Mouse (Mus musculus): Measurements from ENCODE around the gene Mboat1. TPM values are rescaled to one million over a fixed set of nuclear protein-coding genes. Genes with fewer than 3 reads are reported as not detected.
A peak's percentile ranks its signal among the peaks of the same experiment; 100 is the strongest.

Mboat1 gene
- 2.2 and 2.3 TPM in 2 replicates for polyA plus RNA-seq (2014; fragmentation: Nextera tagmentation; extraction: Ambion mirVana)

GRCm38 (mm10) chr13:30136243-30136922 lies at the start of gene Mboat1:
TSS of gene Mboat1 (plus strand) at chr13:30136489.
- Histone ChIP-seq H3K4me1 (ENCODE audit: control insufficient read depth, insufficient read depth, low read length) (no peaks in the 10 kb centered on the region), H3K4me2 (ENCODE audit: low read length) (peak within 1 kb of the TSS; percentile 86)
- DNase-seq (ENCODE audit: low spot score), result peak; percentile 65

DNA sequence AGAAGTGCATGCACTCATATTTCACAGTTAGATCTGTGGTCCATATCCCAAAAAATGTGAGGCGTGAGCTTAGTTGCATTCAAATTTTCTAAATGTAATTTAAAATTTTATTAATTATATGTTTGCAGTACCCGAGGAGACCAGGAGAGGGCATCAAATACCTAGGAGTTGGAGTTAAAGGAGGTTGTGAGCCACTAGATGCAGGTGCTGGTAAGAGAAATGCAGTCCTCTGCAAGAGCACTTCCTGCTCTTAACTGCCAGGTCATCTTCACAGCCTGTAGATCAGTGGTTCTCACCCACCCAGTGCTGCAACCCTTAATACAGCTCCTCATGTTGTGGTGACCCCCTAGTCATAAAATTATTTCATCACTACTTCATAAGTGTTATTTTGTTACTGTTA lies 43.2 kb upstream of the Mboat1 start:
- H3K4me3 ChIP-seq (ENCODE audit: low read depth, low read length), result no peak overlapping the region
- ATAC-seq (no peak), DNase-seq (ENCODE audit: low spot score) (no peak)
- H3K9me3 ChIP-seq (replicated peaks; ENCODE audit: control insufficient read depth, low read length), result no peaks in the 10 kb centered on the region
- H3K36me3 ChIP-seq (ENCODE audit: control insufficient read depth, insufficient read depth, low read length), result no peaks in the 10 kb centered on the region
- no peaks in the 10 kb centered on the region for H3K4me1 ChIP-seq (ENCODE audit: control insufficient read depth, insufficient read depth, low read length)
- WGBS, result 39% methylated on average over 2 of the region's 2 CpGs
- no peak overlapping the region for H3K9ac ChIP-seq (ENCODE audit: low read length)
- H3K27ac ChIP-seq (ENCODE audit: low read depth, low read length), result no peak overlapping the region
- no peak overlapping the region for H3K4me2 ChIP-seq (ENCODE audit: low read length)
- H3K27me3 ChIP-seq (replicated peaks; ENCODE audit: control insufficient read depth, insufficient read depth, low read length), result no peaks in the 10 kb centered on the region

More at GRCm38 (mm10) chr13:30136243-30136922, at the start of gene Mboat1:
- peak; percentile 98 for ATAC-seq
- WGBS, result 0% methylated on average over 48 of the region's 55 CpGs
- no peak within 1 kb of the TSS for H3K27ac ChIP-seq (ENCODE audit: low read depth, low read length)
- H3K9me3 ChIP-seq (replicated peaks; ENCODE audit: control insufficient read depth, low read length), result no peaks in the 10 kb centered on the region
- H3K36me3 ChIP-seq (ENCODE audit: control insufficient read depth, insufficient read depth, low read length), result no peaks in the 10 kb centered on the region
- 0 out of 2 replicates have a peak, but pooled peaks cover 9% of the 10 kb centered on the region for H3K27me3 ChIP-seq (replicated peaks; ENCODE audit: control insufficient read depth, insufficient read depth, low read length)
- H3K9ac ChIP-seq (ENCODE audit: low read length), result peak within 1 kb of the TSS; percentile 79
- H3K4me3 ChIP-seq (ENCODE audit: low read depth, low read length), result peak within 1 kb of the TSS; percentile 67

DNA sequence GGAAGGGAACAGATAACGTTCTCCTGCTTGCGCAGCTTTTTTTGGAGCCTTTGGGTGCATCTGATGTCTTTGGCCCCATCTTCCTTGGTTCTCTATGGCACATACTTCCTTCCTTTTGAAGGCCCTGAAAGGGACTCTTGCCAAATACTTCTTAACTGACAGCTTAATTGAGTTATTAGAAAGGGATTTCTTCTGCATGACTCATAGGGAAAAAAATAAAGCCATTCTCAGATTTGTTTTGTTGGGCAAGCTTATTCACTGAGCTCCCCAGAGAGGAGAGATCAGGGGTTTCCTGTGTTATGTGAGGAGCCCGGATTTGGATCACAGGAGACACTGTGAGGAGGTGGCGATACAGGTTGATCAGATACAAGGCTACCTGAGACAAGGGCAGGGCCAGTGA lies 40.4 kb upstream of the Mboat1 start:
- no peaks in the 10 kb centered on the region for H3K4me1 ChIP-seq (ENCODE audit: control insufficient read depth, insufficient read depth, low read length)
- no peak overlapping the region for H3K4me2 ChIP-seq (ENCODE audit: low read length)
- no peaks in the 10 kb centered on the region for H3K36me3 ChIP-seq (ENCODE audit: control insufficient read depth, insufficient read depth, low read length)
- H3K9me3 ChIP-seq (replicated peaks; ENCODE audit: control insufficient read depth, low read length), result no peaks in the 10 kb centered on the region
- H3K4me3 ChIP-seq (ENCODE audit: low read depth, low read length), result no peak overlapping the region
- no peak overlapping the region for H3K9ac ChIP-seq (ENCODE audit: low read length)
- H3K27ac ChIP-seq (ENCODE audit: low read depth, low read length), result no peak overlapping the region
- ATAC-seq (no peak), DNase-seq (ENCODE audit: low spot score) (peak; percentile 19)
- 49% methylated on average over 4 of the region's 4 CpGs for WGBS
- H3K27me3 ChIP-seq (replicated peaks; ENCODE audit: control insufficient read depth, insufficient read depth, low read length), result no peaks in the 10 kb centered on the region

DNA sequence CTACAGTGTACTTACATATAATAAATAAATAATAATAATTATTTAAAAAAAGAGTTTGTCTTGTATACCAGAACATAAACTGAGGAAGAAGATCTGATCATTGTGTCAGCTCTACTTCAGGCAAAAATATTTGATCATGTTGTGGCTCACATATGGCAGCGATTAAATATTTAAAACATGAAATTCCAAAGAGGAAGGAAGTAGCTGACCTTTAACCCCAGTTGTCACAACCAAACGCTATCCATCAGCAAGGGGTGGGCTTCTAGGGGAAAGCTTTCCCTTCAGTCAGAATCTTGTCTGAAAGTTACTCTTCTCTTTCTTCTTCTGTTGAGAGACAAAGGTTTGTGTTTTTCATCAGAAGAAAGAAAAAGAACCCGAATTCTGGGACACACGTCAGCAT lies 39.8 kb upstream of the Mboat1 start:
- Histone ChIP-seq H3K4me2 (ENCODE audit: low read length) (no peak overlapping the region), H3K27me3 (replicated peaks; ENCODE audit: control insufficient read depth, insufficient read depth, low read length) (no peaks in the 10 kb centered on the region), H3K36me3 (ENCODE audit: control insufficient read depth, insufficient read depth, low read length) (no peaks in the 10 kb centered on the region), H3K9me3 (replicated peaks; ENCODE audit: control insufficient read depth, low read length) (no peaks in the 10 kb centered on the region), H3K4me1 (ENCODE audit: control insufficient read depth, insufficient read depth, low read length) (no peaks in the 10 kb centered on the region), H3K27ac (ENCODE audit: low read depth, low read length) (no peak overlapping the region), H3K4me3 (ENCODE audit: low read depth, low read length) (no peak overlapping the region), H3K9ac (ENCODE audit: low read length) (no peak overlapping the region)
- DNase-seq (ENCODE audit: low spot score) (no peak), ATAC-seq (no peak)
- WGBS, result 77% methylated on average over 4 of the region's 4 CpGs

GRCm38 (mm10) chr13:30109001-30109600 lies 27.2 kb upstream of the Mboat1 start:
- no peak overlapping the region for H3K4me3 ChIP-seq (ENCODE audit: low read depth, low read length)
- WGBS, result 90% methylated on average over 4 of the region's 4 CpGs
- H3K27me3 ChIP-seq (replicated peaks; ENCODE audit: control insufficient read depth, insufficient read depth, low read length), result no peaks in the 10 kb centered on the region
- H3K4me2 ChIP-seq (ENCODE audit: low read length), result no peak overlapping the region
- no peaks in the 10 kb centered on the region for H3K36me3 ChIP-seq (ENCODE audit: control insufficient read depth, insufficient read depth, low read length)
- H3K9ac ChIP-seq (ENCODE audit: low read length), result no peak overlapping the region
- H3K4me1 ChIP-seq (ENCODE audit: control insufficient read depth, insufficient read depth, low read length), result no peaks in the 10 kb centered on the region
- H3K9me3 ChIP-seq (replicated peaks; ENCODE audit: control insufficient read depth, low read length), result no peaks in the 10 kb centered on the region
- H3K27ac ChIP-seq (ENCODE audit: low read depth, low read length), result no peak overlapping the region
- no peak for DNase-seq (ENCODE audit: low spot score)
- no peak for ATAC-seq

DNA sequence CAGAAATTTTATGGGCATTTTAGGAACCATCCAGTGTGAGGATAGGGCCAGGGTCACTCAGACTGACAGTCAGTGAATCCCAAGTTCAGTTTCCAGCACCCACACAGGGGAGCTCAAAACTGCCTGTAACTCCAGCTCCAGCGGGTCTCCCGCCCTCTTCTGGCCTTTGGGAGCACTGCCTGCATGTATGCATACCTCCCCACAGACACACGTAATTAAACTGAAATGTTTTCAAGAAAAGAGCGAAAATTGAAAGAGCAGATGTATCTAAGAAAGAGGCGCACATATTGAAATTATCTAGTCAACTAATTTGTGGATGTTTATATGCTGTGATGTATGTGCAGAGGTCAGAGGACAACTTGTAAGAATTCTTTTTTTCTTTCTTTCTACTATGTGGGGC lies 20.5 kb upstream of the Mboat1 start:
- no peaks in the 10 kb centered on the region for H3K27me3 ChIP-seq (replicated peaks; ENCODE audit: control insufficient read depth, insufficient read depth, low read length)
- no peak for ATAC-seq
- no peak overlapping the region for H3K4me2 ChIP-seq (ENCODE audit: low read length)
- no peak overlapping the region for H3K27ac ChIP-seq (ENCODE audit: low read depth, low read length)
- no peaks in the 10 kb centered on the region for H3K4me1 ChIP-seq (ENCODE audit: control insufficient read depth, insufficient read depth, low read length)
- no peak for DNase-seq (ENCODE audit: low spot score)
- no peak overlapping the region for H3K4me3 ChIP-seq (ENCODE audit: low read depth, low read length)
- H3K9me3 ChIP-seq (replicated peaks; ENCODE audit: control insufficient read depth, low read length), result no peaks in the 10 kb centered on the region
- no peak overlapping the region for H3K9ac ChIP-seq (ENCODE audit: low read length)
- H3K36me3 ChIP-seq (ENCODE audit: control insufficient read depth, insufficient read depth, low read length), result no peaks in the 10 kb centered on the region
- WGBS, result 87% methylated on average over 5 of the region's 5 CpGs

DNA sequence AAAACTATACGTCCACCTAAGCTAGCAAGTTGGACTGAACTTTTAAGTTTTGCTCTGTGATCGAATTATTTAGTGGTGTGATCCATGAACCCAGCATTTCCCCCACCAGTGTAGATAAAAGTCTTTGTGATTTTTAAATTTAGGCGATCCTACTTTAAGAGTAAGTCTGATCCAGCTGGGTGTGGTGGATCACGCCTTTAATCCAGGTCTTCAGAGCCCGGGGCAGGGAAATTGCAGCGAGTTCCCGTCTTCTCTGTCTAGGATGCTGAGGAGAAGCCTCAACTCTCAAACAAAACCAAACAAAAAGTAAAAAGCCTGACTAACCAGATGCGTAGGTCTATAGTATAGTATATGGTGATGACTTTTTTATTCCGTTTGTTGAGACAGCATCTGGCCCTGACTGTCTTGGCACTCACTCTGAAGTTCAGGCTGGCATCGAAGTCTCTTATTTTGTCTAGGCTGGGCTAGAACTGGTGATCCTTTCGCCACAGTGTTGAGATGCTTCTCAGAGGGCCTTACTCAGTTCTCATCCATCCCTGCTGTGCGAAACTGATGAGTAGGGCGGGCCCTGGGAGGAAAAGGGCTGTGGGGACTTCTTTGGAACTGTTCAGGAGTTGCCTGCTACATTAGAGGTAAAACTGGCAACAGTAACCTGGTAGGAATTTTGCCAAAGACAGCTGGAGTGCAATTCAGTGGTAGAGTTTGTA lies 787 bp downstream of the Mboat1 start:
- Histone ChIP-seq H3K9ac (ENCODE audit: low read length) (peak overlapping the region; percentile 79), H3K4me2 (ENCODE audit: low read length) (peak overlapping the region; percentile 86), H3K4me1 (ENCODE audit: control insufficient read depth, insufficient read depth, low read length) (no peaks in the 10 kb centered on the region), H3K9me3 (replicated peaks; ENCODE audit: control insufficient read depth, low read length) (no peaks in the 10 kb centered on the region), H3K36me3 (ENCODE audit: control insufficient read depth, insufficient read depth, low read length) (no peaks in the 10 kb centered on the region), H3K27ac (ENCODE audit: low read depth, low read length) (no peak overlapping the region), H3K4me3 (ENCODE audit: low read depth, low read length) (peak overlapping the region; percentile 67), H3K27me3 (replicated peaks; ENCODE audit: control insufficient read depth, insufficient read depth, low read length) (0 out of 2 replicates have a peak, but pooled peaks cover 9% of the 10 kb centered on the region)
- 28% methylated on average over 13 of the region's 13 CpGs for WGBS
- 0 out of 2 replicates have a peak, but pooled peaks have one; percentile 4 for ATAC-seq
- DNase-seq (ENCODE audit: low spot score), result no peak

DNA sequence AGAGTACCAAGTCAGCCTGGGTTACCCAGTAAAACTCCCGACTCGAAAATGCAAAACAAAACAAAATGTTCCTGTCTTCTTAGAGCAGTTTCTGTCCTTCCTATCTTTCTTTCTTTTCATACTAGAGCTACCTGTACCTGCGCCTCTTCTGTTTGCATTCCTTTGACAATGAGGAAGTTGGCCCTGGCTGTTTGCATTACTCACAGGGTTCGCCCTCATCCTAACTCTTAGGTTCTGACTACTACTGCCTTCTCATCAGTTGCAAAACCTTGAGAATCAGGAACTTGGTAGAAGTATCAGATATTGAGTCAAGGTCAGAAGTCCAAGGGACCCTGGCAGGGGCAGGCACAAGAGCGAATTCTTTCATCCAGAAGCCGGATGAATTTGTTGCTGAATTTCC lies 1.7 kb downstream of the Mboat1 start:
- Histone ChIP-seq H3K9me3 (replicated peaks; ENCODE audit: control insufficient read depth, low read length) (no peaks in the 10 kb centered on the region), H3K4me3 (ENCODE audit: low read depth, low read length) (no peak overlapping the region), H3K9ac (ENCODE audit: low read length) (no peak overlapping the region), H3K4me2 (ENCODE audit: low read length) (no peak overlapping the region), H3K27ac (ENCODE audit: low read depth, low read length) (no peak overlapping the region), H3K4me1 (ENCODE audit: control insufficient read depth, insufficient read depth, low read length) (no peaks in the 10 kb centered on the region), H3K27me3 (replicated peaks; ENCODE audit: control insufficient read depth, insufficient read depth, low read length) (0 out of 2 replicates have a peak, but pooled peaks cover 9% of the 10 kb centered on the region), H3K36me3 (ENCODE audit: control insufficient read depth, insufficient read depth, low read length) (no peaks in the 10 kb centered on the region)
- no peak for DNase-seq (ENCODE audit: low spot score)
- WGBS, result 91% methylated on average over 6 of the region's 6 CpGs
- ATAC-seq, result no peak

DNA sequence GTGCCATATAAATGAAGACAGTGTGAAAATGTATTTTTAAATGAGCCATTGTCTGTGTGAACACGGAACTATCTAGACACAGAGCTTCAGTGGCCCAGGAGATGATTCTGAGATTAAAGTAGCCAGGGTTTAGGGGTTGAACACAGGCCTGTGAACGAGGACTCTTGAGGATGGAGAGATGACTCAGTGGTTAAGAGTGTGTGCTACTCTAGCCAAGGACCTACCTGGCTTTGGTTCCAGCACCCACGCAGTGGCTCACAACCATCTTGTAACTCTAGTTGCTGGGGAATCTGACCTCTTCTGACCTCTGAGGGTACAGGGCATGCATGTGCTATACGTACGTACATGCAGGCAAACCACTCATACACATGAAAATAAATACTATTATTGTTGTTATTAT lies 3.9 kb downstream of the Mboat1 start:
- Histone ChIP-seq H3K9ac (ENCODE audit: low read length) (no peak overlapping the region), H3K36me3 (ENCODE audit: control insufficient read depth, insufficient read depth, low read length) (no peaks in the 10 kb centered on the region)

More for the DNA sequence above, 3.9 kb downstream of the Mboat1 start:
- DNase-seq (ENCODE audit: low spot score) (no peak), ATAC-seq (no peak)
- Histone ChIP-seq H3K9me3 (replicated peaks; ENCODE audit: control insufficient read depth, low read length) (no peaks in the 10 kb centered on the region), H3K27ac (ENCODE audit: low read depth, low read length) (no peak overlapping the region), H3K4me3 (ENCODE audit: low read depth, low read length) (no peak overlapping the region), H3K27me3 (replicated peaks; ENCODE audit: control insufficient read depth, insufficient read depth, low read length) (0 out of 2 replicates have a peak, but pooled peaks cover 4% of the 10 kb centered on the region), H3K4me1 (ENCODE audit: control insufficient read depth, insufficient read depth, low read length) (no peaks in the 10 kb centered on the region), H3K4me2 (ENCODE audit: low read length) (no peak overlapping the region)
- 95% methylated on average over 5 of the region's 5 CpGs for WGBS

Data from forebrain, embryonic 14.5 days (tissue).